Mouse (Mus musculus) embryo, embryonic 9.5 days (tissue): ENCODE results near the gene Adam23.
"Not testable (repeated sequence)": the region's sequence is repeated elsewhere in the genome, so short reads cannot be mapped to it uniquely, and the experiment has no call there.

Source experiments
- DNase-seq: peaks from one replicate; pipeline ENCODE4 v3.0.0-alpha.2; 2017; ENCODE audit errors: extremely low spot score

Adam23 gene

GRCm38 (mm10) chr1:63576803-63577202, 131.1 kb downstream of the Adam23 start:
- no peak for DNase-seq

DNA sequence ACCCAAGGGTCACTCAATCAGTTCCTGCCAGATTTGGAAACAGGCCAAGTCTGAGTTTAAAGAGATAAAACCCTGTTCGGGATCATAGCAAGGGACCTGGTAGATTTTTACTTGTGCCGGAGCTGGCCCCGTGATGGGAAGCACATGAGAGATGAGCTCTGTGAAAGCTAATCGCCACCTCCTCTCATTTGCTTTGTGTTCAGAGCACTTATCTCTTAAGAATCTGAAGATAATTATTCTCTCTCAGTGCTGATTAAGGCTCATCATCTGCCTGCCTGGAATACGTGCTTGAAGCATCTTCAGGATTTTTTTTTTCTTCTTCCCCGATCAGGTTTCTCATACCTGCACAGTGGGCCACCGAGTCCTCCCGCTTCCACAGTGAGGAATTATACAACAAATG, 133.5 kb downstream of the Adam23 start:
- DNase-seq: no peak

DNA sequence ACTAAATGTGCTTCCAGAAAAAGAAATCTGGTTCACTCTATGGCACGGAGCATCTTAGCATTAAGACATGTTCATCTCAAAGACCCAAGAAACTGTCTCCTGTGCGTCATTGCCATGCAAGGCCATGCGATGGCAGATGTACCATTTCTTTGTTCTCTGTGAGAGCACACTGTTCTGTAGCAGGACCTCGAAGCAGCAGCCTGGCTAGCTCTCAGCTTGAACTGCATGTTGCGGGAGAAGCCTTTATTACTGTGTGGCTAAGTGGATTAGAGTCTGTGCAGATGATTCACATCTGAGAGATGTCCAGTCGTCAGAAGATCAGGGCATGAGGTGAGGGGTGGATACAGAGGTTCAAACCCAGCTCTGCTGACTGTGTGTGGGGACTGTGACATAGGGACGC, 141.2 kb downstream of the Adam23 start:
- DNase-seq: no peak

- DNase-seq: no peak
These were observed 158.3 kb downstream of the Adam23 start for GRCm38 (mm10) chr1:63603870-63604500.

GRCm38 (mm10) chr1:63609613-63610012, 163.9 kb downstream of the Adam23 start:
- no peak for DNase-seq

DNA sequence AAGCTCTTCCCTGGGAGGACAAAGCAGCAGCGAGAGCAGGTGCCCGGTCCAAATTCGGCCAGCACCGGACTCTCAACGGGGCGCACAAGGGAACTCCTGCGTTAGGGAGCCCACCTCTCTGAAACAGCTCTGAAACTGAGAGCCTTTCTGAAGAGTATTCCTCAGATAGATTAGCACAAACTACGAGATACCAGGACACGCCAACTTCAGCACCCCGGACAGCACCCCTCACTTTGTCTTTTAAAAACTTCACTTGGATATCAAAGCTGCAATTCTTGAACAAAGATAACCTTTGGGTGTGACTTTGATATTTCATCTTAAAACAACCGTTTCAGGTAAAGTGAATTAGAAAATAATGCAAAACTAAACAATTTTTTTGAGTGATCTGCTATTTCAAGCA, 168.9 kb downstream of the Adam23 start:
- peak; percentile 62 for DNase-seq

GRCm38 (mm10) chr1:63615668-63616067, 170.0 kb downstream of the Adam23 start, which contains the start of gene Gm39653:
Gm39653 (plus strand) TSS chr1:63615968.
- DNase-seq: no peak

GRCm38 (mm10) chr1:63628211-63628610, 182.5 kb downstream of the Adam23 start:
- DNase-seq: no peak

- DNase-seq: not testable (repeated sequence)
These were observed 184.7 kb downstream of the Adam23 start for GRCm38 (mm10) chr1:63630390-63630789.

GRCm38 (mm10) chr1:63639921-63640320, 194.2 kb downstream of the Adam23 start:
- no peak for DNase-seq
